In genomic region chr4:101621241-101621640, GRCm38 (mm10) we compare ENCODE assay signal across 22 mouse cellular contexts. TPM values are rescaled to one million over a fixed set of nuclear protein-coding genes. Genes with fewer than 3 reads are reported as not detected.
A peak's percentile ranks its signal among the peaks of the same experiment; 100 is the strongest.
DNase-seq lines count a peak whose midpoint lies in the region; ATAC-seq and TF ChIP-seq lines count a peak whose summit lies in the region.
"Had no signal": no experiment of that assay in that cellular context is flagged by ENCODE, and none has a peak within 500 bp of the region (broad histone marks: within the 10 kb centered on the region; RNA-seq: fewer than 3 reads in every experiment).

No protein-coding gene starts in this region.

- no peak overlapping the region for H3K4me3 ChIP-seq in left cerebral cortex, adult 2 months
- no peak overlapping the region for H3K4me3 ChIP-seq in intestine, embryonic 16.5 days (ENCODE audit: low read length)

- H3K9ac ChIP-seq in intestine, embryonic 16.5 days (ENCODE audit: low read depth, low read length) = no peak overlapping the region

- DNase-seq in frontal cortex, postnatal 25 days (ENCODE audit: low spot score in 2 of 2) = no peak
- DNase-seq in left cerebral cortex, adult 2 months (ENCODE audit: extremely low spot score in 1 of 2, low spot score in 2 of 2) = no peak
- no peak for DNase-seq in left cerebral cortex, postnatal 36 days (ENCODE audit: low spot score in 2 of 2)
- DNase-seq in brain, adult 2 months (ENCODE audit: low read depth, low spot score) = peak; percentile 63
- DNase-seq: adrenal gland, adult 2 months; adrenal gland, adult 8-10 months; adrenal gland, postnatal 10 days; adrenal gland, postnatal 14 days; adrenal gland, postnatal 25 days; adrenal gland, postnatal 36 days; B cell, adult 2 months; cerebellum, adult 11 months; cerebellum, adult 11-12 months; cerebellum, adult 18-20 months; cerebellum, adult 2 months had no signal

- H3K4me2 ChIP-seq in intestine, embryonic 16.5 days (ENCODE audit: low read depth, low read length) = no peak overlapping the region

- peak overlapping the region; percentile 15; the same call in 1 of the 2 replicates for H3K27ac ChIP-seq in left cerebral cortex, adult 2 months
- H3K27ac ChIP-seq in intestine, embryonic 16.5 days (ENCODE audit: low read length) = no peak overlapping the region

- no peak for TF ChIP-seq CTCF in left cerebral cortex, adult 2 months (IDR thresholded peaks at IDR 0.05)

- H3K27me3 ChIP-seq in intestine, embryonic 16.5 days (replicated peaks; ENCODE audit: control insufficient read depth, insufficient read depth, low read length) = no peaks in the 10 kb centered on the region
- H3K27me3 ChIP-seq: CH12.LX, Patski had no signal

- H3K9me3 ChIP-seq in intestine, embryonic 16.5 days (ENCODE audit: control insufficient read depth, low read length) = no peaks in the 10 kb centered on the region
- H3K9me3 ChIP-seq: G1E had no signal

- no peaks in the 10 kb centered on the region for H3K36me3 ChIP-seq in intestine, embryonic 16.5 days (ENCODE audit: control insufficient read depth, insufficient read depth, low read length)
- H3K36me3 ChIP-seq: G1E had no signal

- ATAC-seq in frontal cortex, adult (ENCODE audit: low TSS enrichment) = peak; percentile 35
- no peak for ATAC-seq in intestine, embryonic 16.5 days
- ATAC-seq: activated CD4-positive, CD25-positive, alpha-beta regulatory T cell, adult 4 months; CD4-positive, CD25-positive, alpha-beta regulatory T cell, adult 4 months; Patski had no signal

- WGBS in intestine, embryonic 16.5 days = 85% methylated on average over 5 of the region's 5 CpGs

- no peaks in the 10 kb centered on the region for H3K4me1 ChIP-seq in intestine, embryonic 16.5 days (ENCODE audit: control insufficient read depth, insufficient read depth, low read length)

- intact Hi-C loops in left cerebral cortex, adult 2 months (cut with DNase I) = loop anchor here (5.0 kb wide), 1 partner anchor 149 kb away; no protein-coding TSS in a partner anchor
- intact Hi-C loops in left cerebral cortex, postnatal 36 days (cut with DNase I) = no loop called here

RNA-seq across cellular contexts. Expression of gene Leprot, which starts 26.3 kb away (rescaled TPM):
- 10 to 100 TPM; 23.5 to 26.4 TPM for total RNA-seq in left cerebral cortex, adult 2 months (2021)
- total RNA-seq in left cerebral cortex, postnatal 36 days (2021) = 10 to 100 TPM; 24.3 to 27.6 TPM
- 116 and 118 TPM in 2 replicates for polyA plus RNA-seq in intestine, embryonic 16.5 days (2015; fragmentation: Nextera tagmentation; extraction: Ambion mirVana)
